Mouse (Mus musculus) ES-E14 (cell line): Measurements from ENCODE around the gene Sult6b2. TPM values are rescaled to one million over a fixed set of nuclear protein-coding genes. Genes with fewer than 3 reads are reported as not detected.

Experiments
- DNase-seq: peaks from one replicate; pipeline ENCODE4 v3.0.0-alpha.2; 2013; ENCODE audit warnings: low read depth, low spot score
- H3K27ac ChIP-seq: 2 replicates; pipeline ENCODE4 v1.5.1; 2012; ENCODE audit warnings: low read depth, mild to moderate bottlenecking, low read length, moderate library complexity, mixed read lengths; ENCODE audit not compliant: poor library complexity, insufficient read depth, severe bottlenecking
- H3K36me3 ChIP-seq: 2 replicates; pipeline ENCODE4 v1.6.1; 2012; ENCODE audit warnings: mild to moderate bottlenecking, low read length, moderate library complexity, mixed read lengths; ENCODE audit not compliant: control insufficient read depth, poor library complexity, insufficient read depth, severe bottlenecking
- H3K4me1 ChIP-seq, 2 experiments: fragments of 150-350 bp in 1 of 2; sonication (generic) in 1 of 2; 2 replicates each; pipeline ENCODE4 v1.6.1; 2012; ENCODE audit warnings: low read length in 2 of 2, mild to moderate bottlenecking in 1 of 2, mixed read lengths in 1 of 2; ENCODE audit not compliant: control insufficient read depth in 2 of 2, insufficient read depth in 2 of 2, poor library complexity in 1 of 2
- H3K4me3 ChIP-seq, 2 experiments: fragments of 150-350 bp in 1 of 2; sonication (generic) in 1 of 2; 2 replicates each; pipeline ENCODE4 v1.5.1; 2012; ENCODE audit warnings: low read length in 2 of 2, low read depth in 1 of 2, mild to moderate bottlenecking in 1 of 2, mixed read lengths in 1 of 2; ENCODE audit not compliant: insufficient read depth in 1 of 2, poor library complexity in 1 of 2, severe bottlenecking in 1 of 2
- H3K9ac ChIP-seq: 2 replicates; pipeline ENCODE4 v1.6.1; 2012; ENCODE audit warnings: low read depth, mild to moderate bottlenecking, low read length, mixed read lengths; ENCODE audit not compliant: poor library complexity, insufficient read depth, severe bottlenecking
- H3K9me3 ChIP-seq: fragments of 150-350 bp; sonication (generic); 2 replicates; pipeline ENCODE4 v1.6.1; 2012; ENCODE audit warnings: low read depth, mild to moderate bottlenecking, low read length; ENCODE audit not compliant: control insufficient read depth, insufficient read depth
- CHD2 ChIP-seq: IDR thresholded peaks from 2 replicates; pipeline ENCODE4 v1.6.1; 2014; ENCODE audit warnings: mild to moderate bottlenecking, low read depth, low read length, inconsistent platforms
- HCFC1 ChIP-seq: IDR thresholded peaks from 2 replicates; pipeline ENCODE4 v1.6.1; 2012; ENCODE audit warnings: low read length, inconsistent platforms, borderline replicate concordance; ENCODE audit not compliant: insufficient read depth
- MAFK ChIP-seq: IDR thresholded peaks from 2 replicates; pipeline ENCODE4 v1.6.1; 2014; ENCODE audit warnings: mild to moderate bottlenecking, low read depth, low read length, inconsistent platforms; ENCODE audit not compliant: insufficient read depth
- ZC3H11A ChIP-seq: IDR thresholded peaks from 2 replicates; pipeline ENCODE4 v1.6.1; 2012; ENCODE audit warnings: low read depth, mild to moderate bottlenecking, inconsistent platforms, low read length, borderline replicate concordance
- ZNF384 ChIP-seq: IDR thresholded peaks from 2 replicates; pipeline ENCODE4 v1.6.1; 2012; ENCODE audit warnings: low read depth, low read length, inconsistent platforms
- in situ Hi-C, 2 experiments: fragments of 600-800 bp; cut with MboI; formaldehyde crosslinking; loops; one replicate each; pipeline ENCODE4 v1.15.1; 2025; ENCODE audit warnings: low sequenced_read_pairs in 2 of 2, inconsistent platforms in 1 of 2; ENCODE audit not compliant: unreplicated experiment in 2 of 2
- total RNA-seq: library from RNA; depleted of rRNA; stranded (reverse); fragments of 300-350 nt; gene quantifications from 2 replicates; pipeline ENCODE4 v1.2.3, GENCODE M21; 2012

Gene Sult6b2
- total RNA-seq, 1 experiment, result 0.31 TPM

DNA sequence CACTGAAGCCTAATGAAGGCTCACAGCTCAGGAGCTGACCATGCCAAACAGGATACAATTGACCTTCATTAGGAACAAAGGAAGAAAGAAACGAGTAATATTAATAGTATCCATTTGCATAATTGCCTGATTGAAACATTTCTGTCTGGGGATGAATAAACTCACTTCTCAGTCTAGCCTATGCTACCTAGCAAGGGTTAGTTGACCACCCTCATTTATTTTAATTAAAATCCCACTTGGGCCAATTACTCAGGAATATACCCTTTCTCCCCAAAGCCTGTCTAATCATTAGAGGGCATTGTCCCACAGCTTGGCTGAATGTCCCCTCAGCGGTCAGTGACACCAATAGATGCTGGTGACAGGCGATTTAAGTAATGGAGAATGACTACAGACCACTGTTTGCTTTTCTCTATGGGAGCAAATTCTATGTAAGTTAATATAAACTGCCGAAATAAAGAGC, 23.7 kb downstream of the Sult6b2 start:
- DNase-seq, result no peak
- Histone ChIP-seq H3K36me3 (no peaks in the 10 kb centered on the region), H3K9me3 (no peaks in the 10 kb centered on the region), H3K27ac (no peak overlapping the region), H3K4me3 (no peak overlapping the region), H3K4me1 (peaks cover 0 to 7% of the 10 kb centered on the region in 2 experiments; a peak in 2 of 4 replicates), H3K9ac (no peak overlapping the region)
- TF ChIP-seq MAFK (no peak), ZNF384 (no peak), HCFC1 (no peak), ZC3H11A (no peak), CHD2 (no peak)
- in situ Hi-C loops, result no loop called here

DNA sequence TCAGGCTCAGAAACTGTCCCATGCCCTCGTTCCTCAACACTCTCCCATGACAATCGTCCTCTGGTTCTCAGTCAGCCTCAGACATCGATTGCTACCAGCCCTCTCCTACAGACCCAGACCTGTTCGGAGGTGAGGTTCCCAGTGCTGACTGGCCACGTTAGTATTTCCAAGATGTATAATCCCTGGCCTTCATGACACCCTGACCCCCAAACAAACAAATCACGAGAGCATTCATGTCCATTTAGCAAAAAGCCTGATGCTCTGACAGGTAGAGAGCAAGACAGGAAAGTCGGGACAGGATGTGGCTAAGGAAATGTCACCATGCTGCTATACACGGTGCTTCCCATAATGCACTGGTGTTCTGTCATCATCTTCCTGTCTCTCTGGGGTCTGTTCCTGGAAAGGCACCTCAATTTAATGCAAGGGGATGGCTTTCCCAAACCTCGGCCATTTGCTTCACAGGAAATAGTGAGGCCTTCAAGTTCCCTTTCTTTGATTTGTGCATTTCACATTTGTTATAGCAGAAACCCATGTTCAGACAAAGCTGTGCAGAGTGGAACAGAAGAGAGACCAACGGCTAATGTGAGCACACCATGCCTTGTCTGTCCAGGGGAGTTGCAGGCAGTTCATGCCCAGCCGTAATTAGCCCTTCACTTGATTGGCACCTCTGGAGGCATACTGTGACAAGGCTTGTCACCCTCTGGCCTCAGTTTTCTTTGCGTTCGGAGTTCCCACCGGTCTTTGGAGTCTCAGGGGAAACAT, 24.3 kb downstream of the Sult6b2 start:
- Histone ChIP-seq H3K36me3 (no peaks in the 10 kb centered on the region), H3K4me3 (no peak overlapping the region), H3K9me3 (no peaks in the 10 kb centered on the region), H3K9ac (no peak overlapping the region), H3K27ac (no peak overlapping the region; the same call in 1 of the 2 replicates), H3K4me1 (peaks cover 0 to 7% of the 10 kb centered on the region in 2 experiments; a peak in 2 of 4 replicates)
- in situ Hi-C loops, result no loop called here
- TF ChIP-seq CHD2 (no peak), ZNF384 (no peak)
- no peak for DNase-seq

GRCm38 (mm10) chr6:142779045-142779811, 25.1 kb downstream of the Sult6b2 start:
- H3K4me3 ChIP-seq, result no peak overlapping the region
- peaks cover 0 to 6% of the 10 kb centered on the region in 2 experiments; a peak in 2 of 4 replicates for H3K4me1 ChIP-seq
- H3K36me3 ChIP-seq, result peaks cover 2% of the 10 kb centered on the region; the same call in 1 of the 2 replicates
- no peak for TF ChIP-seq ZC3H11A
- no peak for TF ChIP-seq CHD2
- TF ChIP-seq HCFC1, result no peak
- TF ChIP-seq MAFK, result no peak
- no peak for TF ChIP-seq ZNF384
- no peak overlapping the region for H3K9ac ChIP-seq
- no peak overlapping the region for H3K27ac ChIP-seq
- in situ Hi-C loops, result no loop called here
- DNase-seq, result no peak
- H3K9me3 ChIP-seq, result no peaks in the 10 kb centered on the region

DNA sequence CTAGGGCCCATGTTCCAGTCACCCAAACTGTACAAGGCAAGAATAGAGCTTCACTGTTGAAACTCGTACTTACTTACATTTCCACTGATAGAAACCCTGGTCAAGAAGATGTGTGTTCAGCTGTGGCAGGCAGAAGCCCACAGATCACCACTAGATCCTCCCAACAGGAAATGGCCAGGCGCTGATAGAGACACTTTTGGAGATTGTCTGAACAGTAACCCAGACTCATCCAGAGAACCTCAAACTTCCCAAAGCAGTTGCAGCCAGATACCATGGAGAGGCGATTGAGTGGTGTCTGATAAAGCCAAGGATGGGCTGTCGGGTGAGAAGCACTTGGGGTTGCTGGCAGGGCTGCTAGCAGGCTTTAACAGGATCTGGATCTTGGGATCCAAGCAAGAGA, 27.4 kb downstream of the Sult6b2 start:
- H3K4me3 ChIP-seq, result no peak overlapping the region
- no peak for TF ChIP-seq CHD2
- no peak for TF ChIP-seq MAFK
- TF ChIP-seq ZNF384, result no peak
- TF ChIP-seq HCFC1, result no peak
- TF ChIP-seq ZC3H11A, result no peak
- no peak overlapping the region for H3K27ac ChIP-seq
- in situ Hi-C loops, result no loop called here
- H3K9ac ChIP-seq, result no peak overlapping the region
- peaks cover 0 to 6% of the 10 kb centered on the region in 2 experiments; a peak in 2 of 4 replicates for H3K4me1 ChIP-seq
- peaks cover 12% of the 10 kb centered on the region; the same call in 1 of the 2 replicates for H3K36me3 ChIP-seq
- DNase-seq, result no peak
- no peaks in the 10 kb centered on the region for H3K9me3 ChIP-seq
